Mouse (Mus musculus) layer of hippocampus, postnatal 14 days (tissue): Measurements from ENCODE around the gene Mospd2. TPM values are rescaled to one million over a fixed set of nuclear protein-coding genes. Genes with fewer than 3 reads are reported as not detected.

ENCODE experiments used
- DNase-seq, 2 experiments: peaks; one replicate each; pipeline ENCODE4 v3.0.0; 2021 to 2022; ENCODE audit warnings: low spot score in 2 of 2, mixed read lengths in 1 of 2
- long read RNA-seq, 2 experiments: library from polyadenylated mRNA; stranded (forward); transcript quantifications; one replicate each; pipeline ENCODE4 v2.0.0; 2021
- total RNA-seq, 2 experiments: library from RNA; stranded (reverse); gene quantifications; 2 replicates each; pipeline ENCODE4 v1.2.3; 2021

Gene Mospd2
- total RNA-seq, result 10 to 100 TPM; 23.9 to 24.0 TPM
- long read RNA-seq, experiment 1, partial matches to known transcripts, result 0 of 4 reads
- long read RNA-seq, experiment 1, other reads (novel, unspliced or antisense), result 1 of 4 reads
- long read RNA-seq, experiment 2, transcript Mospd2-201 (15 exons, 2,015 nt), result major isoform, 7 of 8 reads
- long read RNA-seq, experiment 2, partial matches to known transcripts, result 0 of 8 reads
- long read RNA-seq, experiment 2, other reads (novel, unspliced or antisense), result 0 of 8 reads

- DNase-seq, result peak; percentile 69 to 89
These were observed at the start of gene Mospd2, which contains the start of gene Fancb for GRCm38 (mm10) chrX:164980193-164980775. Gene Mospd2 (minus strand): TSS chrX:164980375. Gene Fancb (plus strand): TSS chrX:164980592.

DNA sequence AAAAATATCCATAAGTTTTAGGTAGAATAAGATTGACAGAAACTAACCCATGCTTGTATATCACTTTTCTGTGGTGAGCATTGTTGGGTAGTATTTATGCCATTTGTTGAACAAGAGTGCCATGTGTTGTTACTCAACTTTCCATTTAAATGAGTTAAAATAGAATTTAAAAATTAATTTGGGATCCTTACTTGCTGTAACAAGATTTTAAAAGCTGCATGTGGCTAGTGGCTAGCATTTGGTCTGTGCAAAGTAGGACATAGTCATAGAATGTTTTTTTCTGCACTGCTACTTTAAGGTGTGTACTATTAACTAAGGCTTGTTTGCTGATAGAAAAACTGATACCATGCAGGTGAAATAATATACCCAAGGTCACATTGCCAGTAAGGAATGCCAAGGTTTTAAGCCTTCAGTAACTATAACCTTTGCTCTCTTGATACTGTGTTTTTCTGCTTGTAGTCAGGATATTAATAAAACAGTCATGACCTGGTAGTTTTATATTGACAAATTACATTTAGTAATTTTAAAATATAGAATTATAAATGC, 24.7 kb upstream of the Mospd2 start, which contains the start of gene Gm17604:
Gm17604 (minus strand) TSS at position 51 of the 546 bp plus-strand sequence.
- no peak for DNase-seq

GRCm38 (mm10) chrX:165003141-165003540, 23.0 kb upstream of the Mospd2 start:
- no peak for DNase-seq

GRCm38 (mm10) chrX:164978866-164979265, 1.3 kb downstream of the Mospd2 start:
- DNase-seq, result no peak

DNA sequence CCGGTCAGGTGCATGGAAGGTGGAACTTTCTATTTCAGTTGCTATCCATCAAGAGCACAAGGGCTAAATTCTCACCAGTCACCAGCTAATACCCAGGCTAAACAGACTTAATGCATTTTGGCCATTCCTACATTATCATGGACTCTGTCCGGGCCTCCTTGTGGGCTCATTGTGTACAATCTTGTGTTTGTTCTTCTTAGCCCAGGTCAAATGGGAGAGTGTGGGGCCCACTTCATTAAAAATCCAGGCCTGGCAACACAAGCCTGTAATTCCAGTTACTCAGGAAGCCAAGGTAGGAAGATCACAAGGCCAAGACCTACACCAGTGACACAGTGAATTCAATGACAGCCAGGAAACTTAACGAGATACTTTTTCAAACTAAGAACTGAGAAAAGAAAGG, 9.0 kb downstream of the Mospd2 start:
- no peak for DNase-seq

DNA sequence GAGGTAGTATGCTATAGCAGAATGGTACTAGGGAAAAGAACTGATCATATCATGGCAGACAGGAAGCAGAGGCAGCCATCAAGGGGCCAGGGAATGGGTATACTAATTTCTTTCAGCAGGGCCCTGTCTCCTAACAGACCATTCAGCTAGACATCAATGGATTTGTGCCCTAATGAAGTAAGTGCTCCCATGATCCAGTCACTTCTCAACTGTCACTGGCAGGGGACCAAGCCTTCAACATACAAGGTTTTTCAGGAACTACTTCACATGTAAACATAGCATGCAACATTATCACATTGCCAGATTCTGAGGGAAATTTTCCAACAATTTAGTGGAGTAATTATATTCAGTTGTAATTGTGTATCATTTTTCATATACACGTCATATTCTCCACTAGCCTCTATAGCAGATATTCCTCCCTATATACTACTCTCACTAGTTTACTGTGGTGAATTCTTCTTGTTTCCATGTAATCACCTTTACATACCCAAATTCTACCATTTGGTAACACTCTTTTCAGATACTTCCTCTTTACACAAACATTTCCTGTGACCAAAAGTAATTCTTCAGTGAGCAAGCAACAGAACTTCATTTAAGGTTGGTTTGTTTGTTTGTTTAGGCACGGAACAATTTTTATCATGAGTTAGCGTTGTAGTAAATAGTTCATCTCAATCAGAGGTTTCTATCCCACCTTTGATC, 14.3 kb downstream of the Mospd2 start:
- no peak for DNase-seq

- DNase-seq, result no peak
These were observed 27.4 kb downstream of the Mospd2 start for GRCm38 (mm10) chrX:164952601-164953375.

DNA sequence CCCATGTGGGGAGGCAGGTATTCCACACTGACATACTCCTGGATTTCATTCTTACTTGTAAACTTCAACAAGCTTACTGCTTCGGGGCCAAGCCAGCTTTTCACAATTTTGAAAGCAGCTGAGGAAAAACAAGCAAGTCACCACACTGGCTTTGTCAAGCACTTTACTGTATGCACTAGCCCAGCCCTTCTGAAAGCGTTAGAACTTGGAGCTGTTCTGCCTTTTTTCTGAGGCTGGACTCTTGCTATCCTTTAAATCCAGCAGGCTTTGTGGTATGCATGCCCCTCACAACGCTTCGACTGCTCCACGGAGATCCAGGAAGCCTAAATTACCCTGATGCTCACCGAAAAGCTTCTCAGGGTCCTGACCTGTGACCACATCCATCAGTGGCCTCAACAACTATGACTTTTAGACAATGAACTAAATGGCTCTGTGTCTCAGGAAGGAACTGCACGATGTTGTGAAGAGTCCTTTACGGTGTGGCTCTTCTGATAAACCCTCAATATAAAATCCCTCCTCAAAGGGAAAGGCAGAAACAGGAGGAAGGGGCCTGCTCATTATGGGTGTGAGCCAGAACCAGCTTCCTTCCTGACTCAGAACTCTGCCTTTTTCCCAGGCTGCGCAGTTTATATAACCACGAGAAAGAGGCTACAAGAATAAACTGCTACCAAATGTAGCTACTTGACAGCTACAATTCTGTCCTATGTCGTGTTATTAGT, 28.2 kb downstream of the Mospd2 start:
- DNase-seq, result no peak

DNA sequence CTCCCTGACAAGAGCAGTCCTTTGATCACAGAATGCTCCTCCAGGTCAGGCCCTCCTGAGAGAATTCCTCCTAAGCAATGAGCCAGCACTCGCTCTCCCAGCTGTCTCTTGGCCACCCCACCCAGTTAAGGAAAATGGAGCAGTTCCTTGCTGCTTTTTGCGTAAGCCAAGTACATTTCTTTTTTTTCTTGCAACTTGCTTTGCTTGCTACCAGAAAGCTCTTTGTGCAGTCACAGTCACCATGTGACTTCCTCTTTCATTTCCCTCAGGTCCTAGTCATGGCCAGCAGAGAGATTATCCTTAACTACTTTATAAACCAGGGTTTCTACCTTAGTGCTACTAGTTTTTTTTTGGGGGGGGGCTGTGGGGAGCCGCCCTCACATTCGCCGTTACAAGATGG, 38.6 kb downstream of the Mospd2 start:
- DNase-seq, result no peak

DNA sequence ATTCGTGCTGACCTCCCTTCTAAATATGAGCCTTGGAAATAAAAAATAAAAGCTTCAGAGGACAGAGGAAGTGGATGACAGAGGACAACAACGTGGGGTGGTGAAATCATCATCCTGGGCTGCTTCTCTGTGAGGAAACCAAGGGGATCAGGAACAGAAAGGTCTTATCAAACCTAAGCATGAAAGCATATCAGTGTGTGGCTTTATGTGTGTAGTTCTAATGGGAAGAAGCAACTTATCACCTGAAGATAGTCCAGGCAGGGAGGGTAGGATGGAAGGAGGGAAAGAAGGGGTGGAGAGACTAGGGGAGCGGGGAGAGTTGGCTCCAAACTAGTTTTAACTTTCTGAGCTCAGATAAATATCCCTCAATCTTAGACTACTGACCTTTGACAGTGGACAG, 67.2 kb downstream of the Mospd2 start:
- no peak for DNase-seq

DNA sequence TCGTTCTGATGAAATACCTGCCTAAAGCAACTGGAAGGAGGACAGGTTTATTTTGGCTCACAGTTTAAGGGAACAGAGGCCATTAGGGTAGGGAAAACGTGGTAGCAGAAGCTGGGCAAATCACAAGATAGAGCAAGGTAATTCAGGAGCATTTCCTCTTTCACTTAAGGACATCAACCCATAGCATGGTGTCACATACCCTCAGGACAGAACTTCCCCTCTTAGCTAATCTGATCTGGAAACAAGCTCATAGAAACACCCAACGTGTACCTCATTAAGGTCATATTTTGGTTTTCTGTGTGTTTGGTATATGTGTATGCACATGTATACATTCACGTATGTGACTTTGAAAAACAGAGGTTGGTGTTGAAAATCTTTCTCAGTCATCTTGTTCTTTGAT, 68.0 kb downstream of the Mospd2 start:
- DNase-seq, result no peak

DNA sequence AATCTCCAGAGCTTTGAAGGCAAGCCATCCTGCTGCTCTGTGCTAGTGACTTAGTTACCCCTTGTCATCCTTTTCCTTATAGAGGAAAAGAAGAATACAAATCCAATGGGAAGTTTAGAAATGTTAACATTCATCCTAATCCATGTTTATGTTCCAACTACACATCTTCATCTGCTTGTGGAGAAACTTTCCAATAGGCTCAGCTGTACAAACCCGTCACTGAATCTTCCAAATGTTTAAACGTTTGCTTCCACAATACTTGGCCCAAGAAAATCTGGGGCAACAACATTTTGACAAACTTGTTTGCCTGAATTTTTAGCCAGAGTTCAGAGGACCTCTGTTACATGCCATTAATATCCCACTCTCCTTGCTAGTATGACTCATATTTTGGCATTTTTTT, 78.3 kb downstream of the Mospd2 start:
- no peak for DNase-seq

- no peak for DNase-seq
These were observed 80.4 kb downstream of the Mospd2 start for GRCm38 (mm10) chrX:164899805-164900204.

DNA sequence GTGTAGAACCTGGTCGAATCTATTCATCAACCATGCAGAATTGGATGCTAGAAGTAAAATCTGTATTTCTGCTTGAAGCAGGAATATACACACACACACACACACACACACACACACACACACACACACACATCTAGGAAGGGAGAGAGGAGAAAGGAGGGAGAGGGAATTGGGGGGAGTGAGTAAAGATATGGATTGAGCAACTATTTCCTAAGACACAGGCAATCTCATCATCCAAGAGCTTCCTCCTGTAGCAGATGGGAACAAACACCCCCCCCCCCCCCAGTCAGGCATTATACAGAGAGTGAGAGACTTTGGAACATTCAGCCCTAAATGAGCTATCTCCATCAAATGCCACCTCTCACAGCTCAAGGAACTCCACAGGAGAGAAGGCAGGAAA, 93.9 kb downstream of the Mospd2 start:
- DNase-seq, result no peak

Other genes starting within 250 kb of the Mospd2 start
- 1 to 10 TPM; 1.2 to 1.6 TPM for gene Fancb, start 217 bp upstream of the Mospd2 start, total RNA-seq
- gene Gm17604, start 24.5 kb upstream of the Mospd2 start, total RNA-seq, result not detected